Mouse (Mus musculus): ENCODE results near the gene Nrap.
"Not testable (repeated sequence)": the region's sequence is repeated elsewhere in the genome, so short reads cannot be mapped to it uniquely, and the experiment has no call there.

The Nrap gene

DNA sequence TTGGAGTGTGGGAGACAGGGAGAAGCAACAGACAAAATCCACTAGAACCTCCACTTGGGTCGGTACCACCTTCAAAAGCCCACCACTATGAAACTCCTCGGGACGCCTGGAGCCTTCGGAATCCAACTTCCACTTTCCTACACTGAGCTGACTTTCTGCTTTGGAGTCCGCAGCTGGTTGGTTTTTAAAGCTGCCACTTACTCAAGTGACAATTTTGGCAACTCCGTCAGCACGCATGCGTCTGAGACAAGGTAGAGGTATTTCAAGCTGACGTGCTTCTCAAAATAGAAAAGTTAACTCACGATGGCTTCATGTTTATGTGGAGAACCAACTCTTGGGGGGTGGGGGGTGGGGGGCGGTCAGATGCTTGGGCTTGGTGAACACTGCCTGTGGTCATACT, at the start of gene Nrap:
Gene Nrap, minus strand, starts transcription at position 159 of the 400 bp plus-strand sequence.
- DNase-seq, result no peak

DNA sequence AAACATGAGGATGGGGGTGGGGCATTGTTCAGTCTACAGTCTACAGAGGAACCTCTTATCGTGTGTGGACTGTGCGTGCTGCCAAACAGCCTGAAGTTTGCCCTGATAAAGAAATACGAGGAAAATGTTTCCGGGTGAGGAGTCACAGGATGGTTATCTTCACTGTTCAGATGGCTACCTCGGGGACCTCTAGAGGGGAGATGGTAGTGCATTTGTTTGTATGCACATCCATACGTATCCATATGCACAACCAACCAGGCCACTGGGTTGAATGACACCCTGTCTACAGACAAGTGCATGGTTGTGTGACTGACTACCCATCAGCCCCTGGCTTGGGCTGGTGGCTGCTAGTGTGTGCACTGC, 49.2 kb upstream of the Nrap start:
- DNase-seq, result no peak

DNA sequence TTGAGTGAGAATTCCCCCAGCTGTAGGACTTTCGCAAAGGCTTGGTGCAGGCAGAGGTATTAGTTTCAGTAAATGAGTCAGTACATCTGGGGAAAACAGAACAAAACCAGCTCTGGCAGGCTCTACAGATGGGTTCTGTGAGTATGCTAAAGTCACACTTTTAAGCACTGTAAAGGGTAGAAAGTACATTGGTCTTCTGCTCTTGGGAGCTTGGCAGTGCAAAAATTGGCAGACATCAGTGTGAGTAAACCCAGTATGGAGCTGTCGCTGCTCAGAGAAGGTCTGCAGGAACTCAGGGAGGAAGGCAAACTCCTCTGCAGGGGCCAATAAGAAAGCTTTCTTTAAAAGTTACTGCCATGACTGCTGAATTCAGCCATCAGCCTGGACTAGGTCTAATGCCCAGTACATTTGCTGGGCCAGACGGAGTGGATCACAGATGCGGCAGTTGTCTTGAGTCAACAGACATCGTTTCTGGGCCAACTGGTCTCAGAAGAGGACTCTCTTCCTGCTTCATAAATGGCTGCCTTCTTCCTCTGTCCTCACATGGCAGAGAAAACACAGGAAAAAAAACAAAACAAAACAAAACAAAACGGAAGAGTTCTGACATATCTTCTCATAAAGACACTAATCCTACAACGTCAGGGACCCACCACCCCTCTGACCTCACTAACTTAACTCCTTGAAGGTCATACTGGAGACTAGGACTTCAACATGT, 48.7 kb upstream of the Nrap start:
- no peak for DNase-seq

DNA sequence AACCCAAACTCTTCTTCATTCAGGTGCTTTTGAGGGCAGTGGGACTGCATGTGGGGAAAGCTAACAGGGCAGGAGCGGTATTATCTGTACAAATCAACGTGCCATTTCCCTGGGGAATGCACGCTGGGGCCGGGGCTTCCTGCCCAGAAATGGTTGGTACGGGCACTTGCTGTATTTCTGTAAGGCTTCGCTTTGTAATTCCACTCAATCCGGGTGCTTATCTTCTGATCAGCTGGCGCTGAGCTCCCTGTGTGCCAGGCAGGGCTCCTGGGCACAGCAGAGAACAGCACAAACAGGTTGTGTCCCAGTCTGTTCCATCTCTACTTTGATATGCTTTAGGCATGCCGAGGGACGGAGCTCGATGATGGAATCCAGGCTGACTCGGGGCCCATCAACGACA, 46.5 kb upstream of the Nrap start:
- peak; percentile 51 for DNase-seq

DNA sequence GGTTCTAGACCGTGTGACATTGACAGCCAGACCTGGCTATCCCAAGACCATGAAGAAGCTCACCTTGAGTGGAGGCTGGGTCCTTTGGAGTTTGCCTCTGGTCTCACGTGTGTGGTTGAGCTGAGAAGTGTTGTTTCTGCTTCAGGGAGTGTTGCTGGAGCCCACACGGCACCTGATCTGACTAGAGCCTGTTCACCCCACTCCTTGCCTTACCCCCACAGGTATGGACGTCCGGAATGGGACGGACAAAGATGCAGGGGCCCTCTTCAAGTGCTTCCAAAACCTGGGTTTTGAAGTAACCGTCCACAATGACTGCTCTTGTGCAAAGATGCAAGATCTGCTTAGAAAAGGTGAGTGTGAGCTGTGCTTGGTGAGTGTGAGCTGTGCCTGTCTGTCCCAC, 43.7 kb upstream of the Nrap start:
- no peak for DNase-seq

DNA sequence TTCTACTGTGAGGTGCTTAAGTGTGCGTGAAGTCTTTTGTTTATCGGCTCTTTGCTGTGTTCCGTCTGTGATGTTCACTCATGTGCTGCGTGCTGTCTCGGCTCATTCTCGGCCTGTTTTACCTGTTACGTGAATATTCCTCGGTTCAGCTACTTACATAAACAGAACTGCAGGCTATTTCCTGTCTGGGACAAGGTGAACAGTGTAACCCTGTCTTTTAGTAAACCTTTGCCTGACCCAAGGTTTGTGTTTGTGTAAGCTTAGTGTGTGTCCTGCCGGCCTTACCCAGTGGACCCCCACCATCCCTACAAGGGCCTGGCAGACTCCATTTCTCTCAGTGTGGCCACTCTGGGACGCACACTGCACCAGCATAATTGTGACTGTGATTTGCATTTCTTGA, 42.9 kb upstream of the Nrap start:
- DNase-seq, result no peak

DNA sequence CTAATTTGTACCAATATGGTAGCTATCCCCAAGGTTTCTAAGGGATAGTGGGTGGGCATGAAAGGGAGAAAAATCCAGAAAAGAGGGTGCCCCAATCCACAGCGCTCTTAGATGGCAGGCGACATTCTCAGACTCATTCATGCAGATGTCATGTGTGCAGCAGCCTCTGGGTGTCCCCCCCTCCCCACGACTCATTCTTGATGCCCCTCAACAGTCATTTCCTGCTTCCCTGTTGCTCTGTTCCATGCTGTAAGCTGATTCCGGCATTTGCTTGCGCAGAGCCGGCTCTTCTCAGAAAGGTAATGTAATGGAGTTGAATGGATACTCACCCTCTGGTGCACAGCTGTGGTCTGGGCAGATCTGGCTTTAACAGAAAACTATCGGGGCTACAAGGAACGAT, 40.5 kb upstream of the Nrap start:
- DNase-seq, result no peak

DNA sequence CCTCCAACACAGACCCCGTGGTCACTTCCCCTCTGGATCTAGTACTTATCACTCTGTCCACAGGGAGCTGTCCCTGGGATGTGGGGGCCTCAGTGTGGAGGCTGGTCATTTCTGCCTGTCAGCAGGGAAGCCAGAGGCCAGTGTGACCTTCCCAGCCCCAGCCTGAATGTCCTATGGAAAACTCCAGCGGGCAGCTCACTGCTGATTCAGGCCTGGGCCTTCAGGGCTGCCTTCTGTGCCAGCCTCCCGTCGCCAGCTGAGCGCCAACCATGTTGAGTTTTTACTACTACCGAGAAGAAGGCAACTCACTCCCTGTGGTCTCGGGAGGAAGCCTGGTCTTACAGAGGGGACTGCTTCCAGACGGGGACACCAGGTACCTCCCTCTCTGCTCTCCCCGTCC, 35.7 kb upstream of the Nrap start:
- DNase-seq, result no peak

DNA sequence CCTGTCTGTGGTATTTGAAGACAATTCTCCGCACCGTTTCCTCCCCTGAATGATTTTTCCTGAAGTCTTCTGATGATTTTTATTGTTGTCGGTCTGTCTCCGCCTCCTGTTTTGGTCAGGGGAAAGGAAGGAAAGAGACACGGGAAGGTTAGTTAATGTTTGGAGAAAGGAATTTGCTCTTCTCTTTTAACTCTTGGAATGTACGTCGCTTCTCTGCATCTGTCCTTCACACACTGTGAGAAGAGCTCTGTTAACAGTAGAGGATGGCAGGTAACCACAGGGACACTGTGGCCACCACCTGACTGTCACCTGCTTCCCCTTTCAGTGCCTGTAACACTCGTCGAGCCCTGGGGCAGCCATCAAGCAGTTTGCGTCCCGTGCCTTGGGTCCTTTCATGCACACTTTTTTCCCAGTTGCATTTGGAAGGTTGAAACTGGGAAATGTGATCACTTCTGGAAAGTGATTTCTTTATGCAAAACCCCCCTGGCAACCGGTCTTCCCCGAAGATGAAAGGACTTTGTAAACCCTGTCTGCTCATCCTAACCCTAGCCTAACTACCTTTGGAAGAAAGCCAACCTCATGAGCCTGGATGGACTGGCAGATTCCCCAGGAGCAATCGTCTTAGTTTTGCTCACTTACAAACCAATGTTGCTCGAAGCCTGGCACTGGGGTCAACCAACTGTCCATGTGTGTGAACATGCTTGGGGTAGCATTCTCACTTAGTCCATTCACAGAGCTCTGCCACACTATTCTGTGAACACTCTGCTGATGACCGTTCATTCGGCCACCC, 35.0 kb upstream of the Nrap start:
- no peak for DNase-seq

DNA sequence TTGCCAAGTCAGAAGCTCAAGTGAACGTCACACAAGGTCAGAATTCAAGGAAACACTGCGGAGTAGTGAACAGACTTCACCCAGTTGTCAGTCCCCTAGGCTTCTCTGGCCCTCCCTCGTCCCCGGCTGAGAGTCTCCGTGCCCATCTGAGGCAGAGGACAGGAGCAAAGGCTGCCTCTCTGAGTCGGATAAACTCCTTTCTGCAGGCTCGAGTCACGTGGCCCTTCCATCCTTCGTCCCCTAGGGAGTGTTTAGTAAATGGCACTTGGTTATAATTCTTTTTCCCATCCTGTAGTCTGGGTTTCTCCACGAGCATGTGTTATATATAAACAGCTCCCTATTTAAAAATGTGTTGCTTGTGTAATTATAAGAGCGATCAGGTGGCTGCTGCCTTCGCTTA, 33.5 kb upstream of the Nrap start:
- no peak for DNase-seq

DNA sequence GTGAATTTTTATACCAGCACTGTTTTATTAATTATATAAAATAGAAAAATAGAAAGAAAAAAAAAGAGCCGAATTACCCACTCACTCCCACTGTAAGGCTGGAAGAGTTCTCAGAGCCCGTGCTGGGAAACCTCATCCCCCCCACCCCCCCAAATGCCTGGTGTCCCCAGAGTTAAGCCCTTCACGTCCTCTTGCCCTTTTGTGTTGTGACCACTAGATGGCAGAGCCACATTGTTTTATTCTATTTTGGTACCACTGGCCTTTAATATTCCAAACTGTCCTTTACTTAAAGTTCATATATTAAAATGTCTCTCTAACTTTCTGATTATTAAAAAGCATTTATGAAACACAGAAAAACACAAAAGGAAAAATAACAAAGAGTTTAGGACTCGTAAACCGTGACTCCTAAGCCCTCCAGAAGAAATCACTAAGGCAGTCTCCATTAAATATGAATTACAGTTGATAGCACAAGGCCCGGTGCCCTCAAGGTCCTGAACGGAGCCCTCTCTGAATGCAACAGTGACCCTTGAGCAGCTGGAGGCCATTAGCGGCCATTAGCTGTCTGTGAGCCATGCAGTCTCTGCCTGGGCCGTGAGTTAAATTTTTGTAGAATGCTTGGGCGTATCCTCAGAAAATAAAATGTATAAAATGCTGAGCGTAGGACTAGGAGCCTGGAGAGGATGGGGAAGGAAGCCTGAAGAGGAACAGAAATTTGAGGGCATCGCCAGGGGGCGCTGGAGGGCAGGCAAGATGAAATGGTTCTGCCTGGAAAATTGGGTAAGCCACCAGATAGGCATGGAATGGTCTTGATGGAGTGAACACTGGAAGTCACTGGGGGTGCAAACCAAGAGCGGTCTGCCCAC, 32.9 kb upstream of the Nrap start:
- DNase-seq, result peak; percentile 73

DNA sequence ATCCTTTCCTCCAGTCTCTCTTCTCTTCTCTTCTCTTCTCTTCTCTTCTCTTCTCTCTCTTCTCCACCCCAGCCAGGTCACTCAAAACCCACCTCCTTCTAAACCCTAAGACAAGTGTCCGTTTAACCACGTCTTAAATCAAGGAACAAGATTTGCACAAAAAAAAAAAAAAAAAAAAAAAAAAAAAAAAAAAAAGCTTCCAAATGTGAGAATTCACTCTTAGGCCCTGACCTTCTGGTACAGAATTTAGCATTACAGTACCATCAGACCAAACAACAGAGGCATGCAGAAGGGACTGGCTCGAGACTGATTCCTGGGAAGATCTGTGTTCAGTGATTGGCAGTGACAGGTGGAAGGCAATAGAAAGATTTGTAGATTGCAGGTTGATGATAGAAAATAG, 30.5 kb upstream of the Nrap start:
- no peak for DNase-seq

DNA sequence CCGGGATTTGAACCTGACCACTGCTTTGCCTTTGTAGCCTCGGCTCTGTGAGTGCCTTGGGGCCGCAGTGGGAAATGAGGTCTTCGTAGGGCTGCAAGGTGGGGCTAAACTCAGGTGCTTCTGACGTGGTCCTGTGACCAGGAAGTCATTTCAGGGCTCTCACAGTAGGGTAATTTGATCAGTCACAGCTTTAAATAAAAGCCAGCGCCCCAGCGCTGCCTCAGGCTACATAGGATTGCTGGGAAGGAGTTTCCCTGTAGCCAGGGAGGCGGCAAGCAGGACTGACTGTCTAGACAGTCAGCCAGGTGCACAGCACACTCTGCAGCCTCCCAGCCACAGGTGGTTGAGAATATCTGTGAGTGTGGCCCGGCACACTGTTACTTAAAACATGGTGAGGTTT, 29.6 kb upstream of the Nrap start:
- DNase-seq, result no peak

DNA sequence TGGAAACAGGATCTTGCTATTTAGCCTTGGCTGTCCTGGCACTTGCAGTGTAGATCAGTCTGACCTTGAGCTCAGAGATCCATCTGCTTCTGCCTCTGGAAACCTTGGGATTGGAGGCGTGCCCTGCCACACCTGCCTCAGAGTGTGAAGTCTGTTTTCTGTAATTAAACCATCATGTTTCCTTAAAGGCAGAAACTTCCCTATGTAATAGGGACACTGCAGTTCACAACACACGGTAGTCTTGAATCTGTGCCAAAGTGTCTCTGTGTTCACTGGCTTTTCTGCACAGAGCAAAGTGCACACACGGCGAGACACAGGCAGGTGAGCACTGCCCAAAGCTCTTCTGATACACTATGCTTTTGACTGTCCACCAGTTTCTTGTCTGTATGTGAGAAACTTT, 28.6 kb upstream of the Nrap start:
- no peak for DNase-seq

DNA sequence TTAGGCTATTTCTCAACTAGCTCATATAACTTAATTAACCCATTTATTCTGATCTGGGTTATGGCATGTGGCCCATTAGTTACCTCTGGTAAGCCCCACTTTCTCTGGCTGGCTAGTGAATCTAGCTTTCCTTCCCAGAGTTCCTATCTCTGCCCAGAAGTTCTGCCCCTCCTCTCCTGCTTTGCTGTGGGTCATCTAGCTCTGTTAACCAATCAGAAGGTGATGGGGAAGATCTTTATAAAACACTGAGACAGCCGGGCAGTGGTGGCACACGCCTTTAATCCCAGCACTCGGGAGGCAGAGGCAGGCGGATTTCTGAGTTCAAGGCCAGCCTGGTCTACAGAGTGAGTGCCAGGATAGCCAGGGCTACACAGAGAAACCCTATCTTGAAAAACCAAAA, 20.0 kb upstream of the Nrap start:
- not testable (repeated sequence) for DNase-seq

DNA sequence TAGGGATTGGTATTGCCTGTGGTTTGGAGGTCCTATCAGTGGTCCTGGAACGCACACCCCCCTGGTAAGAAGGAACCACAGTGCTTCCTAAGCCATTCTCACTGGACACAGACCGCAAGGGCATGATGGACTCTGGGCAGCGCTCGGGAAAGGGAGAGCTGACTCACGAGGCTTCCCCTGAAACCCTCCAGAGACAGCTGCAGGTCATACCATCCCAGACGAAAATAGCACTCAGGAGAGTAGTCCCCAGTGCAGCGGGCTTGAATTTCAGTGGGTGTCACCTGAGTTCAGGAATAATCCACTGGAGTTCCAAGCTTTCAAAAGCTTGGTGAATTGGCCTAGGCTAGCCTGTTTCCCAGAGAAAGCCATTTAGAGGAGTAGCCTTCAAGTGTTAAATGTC, 16.7 kb upstream of the Nrap start:
- no peak for DNase-seq

DNA sequence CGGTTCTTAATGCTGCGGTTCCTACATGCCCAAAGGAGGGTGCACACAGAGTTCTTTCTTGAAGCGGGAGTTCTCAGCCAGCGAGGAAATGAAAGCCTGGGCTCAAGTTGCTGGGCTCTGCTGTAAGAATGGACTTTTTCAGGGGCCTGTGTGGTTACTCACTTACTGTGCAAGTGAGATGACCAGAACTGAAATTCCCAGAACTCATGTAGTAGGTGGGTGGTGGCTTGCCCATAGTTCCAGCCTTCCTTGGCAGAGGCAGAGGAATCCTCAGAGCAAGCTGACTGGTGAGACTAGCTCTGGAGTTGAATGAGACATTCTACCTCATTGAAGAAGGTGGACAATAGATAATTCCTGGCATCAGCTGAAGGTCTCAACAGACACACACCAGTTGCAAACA, 16.0 kb upstream of the Nrap start:
- DNase-seq, result no peak

DNA sequence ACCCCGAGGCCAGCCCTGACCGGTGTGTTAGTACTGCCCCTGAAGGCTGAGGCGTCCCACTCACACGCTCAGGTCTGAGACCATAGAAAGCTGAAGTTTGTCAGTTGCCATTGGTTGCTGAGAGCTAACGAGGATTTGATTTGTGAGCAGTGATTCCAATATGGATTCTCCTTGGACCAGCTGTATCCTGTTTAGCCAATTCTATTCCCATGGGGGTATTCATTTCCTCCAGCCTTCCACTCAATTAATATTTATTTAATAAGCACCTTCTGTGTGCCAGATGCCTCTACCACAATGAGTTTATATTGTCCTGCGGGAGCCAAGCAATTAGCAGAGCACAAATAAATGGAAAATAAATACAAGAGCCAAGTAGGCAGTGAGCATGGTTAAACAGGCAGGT, 12.0 kb upstream of the Nrap start:
- no peak for DNase-seq

DNA sequence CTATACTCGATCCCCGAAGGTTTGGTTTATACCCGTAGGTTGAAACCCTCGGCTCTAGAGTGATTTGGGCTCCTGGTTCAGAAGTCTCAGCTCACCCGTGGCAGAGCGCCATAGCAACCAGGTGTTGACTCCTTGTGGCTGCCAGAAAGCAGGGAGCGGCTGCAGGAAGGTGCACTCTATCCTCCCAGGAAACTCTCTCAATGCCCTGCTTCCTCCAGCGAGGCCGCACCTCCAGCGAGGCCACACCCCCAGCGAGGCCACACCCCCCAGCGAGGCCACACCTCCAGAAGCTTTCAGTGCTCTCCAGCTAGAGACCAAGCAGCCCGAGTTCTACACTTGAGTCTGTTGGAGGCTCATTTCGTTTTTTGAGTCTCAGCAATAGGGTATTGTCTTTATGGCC, 10.4 kb upstream of the Nrap start:
- no peak for DNase-seq

DNA sequence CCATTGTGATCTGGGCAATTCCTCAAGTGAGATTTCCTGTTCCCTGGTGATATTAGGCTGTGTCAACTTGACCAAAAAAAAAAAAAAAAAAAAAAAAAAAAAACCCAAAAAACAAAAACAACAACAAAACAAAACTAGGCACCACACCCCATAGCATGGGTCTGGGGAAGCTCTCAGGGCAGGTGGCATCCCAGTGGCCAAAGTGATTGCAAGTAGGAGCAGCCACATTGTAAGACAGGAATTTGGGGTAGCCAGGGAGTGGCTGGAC, 8.6 kb upstream of the Nrap start:
- no peak for DNase-seq

DNA sequence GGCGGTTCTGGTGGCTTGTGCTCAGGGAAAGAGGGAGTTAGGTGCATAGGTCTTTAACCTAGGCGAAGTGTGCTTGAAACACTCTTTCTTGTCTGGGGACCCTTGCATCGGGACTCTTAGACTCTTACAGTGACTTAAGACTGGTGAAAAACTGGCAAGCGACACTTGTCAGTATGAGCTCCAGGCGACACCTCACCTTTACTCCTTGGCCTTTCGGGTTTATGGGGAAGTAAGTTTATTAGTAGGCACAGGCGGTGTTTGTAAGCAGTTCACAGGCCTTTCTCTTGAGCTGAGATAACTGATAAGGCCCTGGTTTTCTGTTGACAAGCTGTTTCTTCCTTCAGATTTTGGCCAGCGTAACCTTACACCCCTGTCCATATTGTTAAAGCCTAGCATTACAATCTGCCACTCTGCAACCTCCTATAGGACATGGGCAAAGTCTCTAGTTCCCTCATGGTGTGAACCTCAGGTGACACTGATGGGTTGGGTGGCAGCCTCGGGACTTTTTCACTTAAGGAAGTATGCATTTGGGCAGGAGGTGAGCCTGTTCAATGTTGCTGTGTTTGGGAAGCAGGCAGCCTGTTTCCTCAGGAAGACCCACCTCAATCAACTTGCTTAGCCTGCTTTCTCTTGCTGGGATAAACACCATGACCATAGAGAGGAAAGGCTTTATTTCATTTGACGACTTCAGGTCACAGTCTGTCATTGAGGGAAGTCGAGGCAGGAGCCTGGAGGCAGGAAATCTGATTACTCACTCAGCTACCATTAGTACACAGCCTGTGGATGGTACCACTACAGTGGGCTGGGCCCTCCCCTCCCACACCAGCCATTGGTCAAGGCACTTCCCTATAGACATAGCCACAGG, 8.1 kb upstream of the Nrap start:
- DNase-seq, result no peak

DNA sequence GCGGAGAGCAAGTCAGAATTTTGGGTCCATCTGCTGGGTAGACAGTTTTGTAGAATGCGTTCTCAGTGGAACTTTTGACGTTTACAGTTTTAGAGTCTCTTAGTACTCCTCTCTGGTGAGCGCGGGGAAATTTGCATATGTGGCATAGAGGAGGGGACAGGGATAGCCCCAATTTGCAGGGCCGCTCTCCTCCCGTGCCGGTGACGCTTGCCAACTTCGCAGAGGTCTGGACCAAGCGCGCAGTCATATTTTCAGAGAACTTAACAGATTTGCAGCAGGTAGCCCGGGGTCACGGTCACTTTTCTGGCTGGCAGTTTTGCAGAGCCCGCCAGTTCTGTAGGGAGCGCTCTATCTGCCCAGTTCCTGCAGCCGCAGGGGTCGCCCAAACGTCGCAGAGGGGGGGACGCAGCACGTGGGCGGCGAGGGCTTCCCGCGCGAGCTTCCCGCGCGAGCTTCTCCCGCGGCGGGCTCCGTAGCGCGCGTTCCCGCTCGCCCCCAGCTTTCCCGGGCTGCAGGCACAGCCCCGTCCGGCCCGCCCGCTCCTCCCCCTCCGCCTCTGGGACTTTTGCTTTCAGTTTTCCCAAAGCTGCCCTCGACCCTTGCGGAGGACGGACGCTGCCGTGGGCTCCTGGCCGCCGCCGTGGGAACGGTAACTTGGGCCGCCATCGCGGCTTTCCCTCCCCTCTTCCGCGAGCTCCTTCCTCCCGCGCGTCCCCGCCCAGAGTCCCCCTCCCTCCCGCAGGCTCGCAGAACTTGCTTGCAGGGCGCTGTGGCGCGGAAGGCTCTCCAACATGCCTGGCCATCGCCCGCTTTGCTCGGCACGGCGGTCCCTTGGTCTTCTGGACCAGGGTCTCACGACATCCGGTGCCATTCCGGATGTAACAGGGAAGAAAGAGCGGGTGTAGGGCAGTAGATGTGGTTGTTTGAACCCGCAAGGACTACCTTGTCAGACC, 7.1 kb upstream of the Nrap start, which contains the start of gene Casp7:
Gene Casp7, plus strand, starts transcription at position 461 of the 953 bp plus-strand sequence.
- DNase-seq, result no peak
